Mouse (Mus musculus): ENCODE data around the gene Pikfyve. TPM values are rescaled to one million over a fixed set of nuclear protein-coding genes. Genes with fewer than 3 reads are reported as not detected.

Pikfyve gene
- total RNA-seq (2023) = 10 to 100 TPM; 60.4 to 66.7 TPM

GRCm38 (mm10) chr1:65186287-65187073 lies at the start of gene Pikfyve, which contains the start of gene Idh1:
TSS of gene Pikfyve (plus strand) at chr1:65186683.
TSS of gene Idh1 (minus strand) at chr1:65186500.

DNA sequence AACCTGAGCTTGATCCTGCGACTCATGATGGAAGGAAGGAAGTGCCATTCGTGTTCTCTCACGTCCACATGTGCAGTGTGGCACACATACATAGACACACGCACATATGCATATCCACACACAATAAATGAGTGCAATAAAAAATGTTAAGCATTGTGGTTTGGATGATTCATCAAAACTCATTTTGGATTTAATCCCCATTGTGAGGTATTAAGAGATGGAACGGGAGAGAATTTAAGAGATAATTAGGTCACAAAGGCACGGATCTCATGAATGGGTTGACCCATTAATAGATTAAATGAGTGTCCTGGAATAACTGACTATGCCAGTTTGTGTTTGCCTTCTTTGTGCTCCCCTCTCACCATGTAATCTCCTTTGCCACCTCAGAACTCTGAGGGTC lies 95.3 kb downstream of the Pikfyve start, which contains the start of gene Pth2r:
Pth2r (plus strand) TSS at position 301 of the 400 bp plus-strand sequence.

Other genes starting within 250 kb of the Pikfyve start
- 100 to 1,000 TPM in 1 of 2 experiments, 10 to 100 TPM in 1; 96.6 to 102 TPM for gene Plekhm3, start 229.9 kb upstream of the Pikfyve start, total RNA-seq (2023)
- gene Akr1cl, start 153.9 kb upstream of the Pikfyve start, total RNA-seq (2023) = not detected
- not detected for gene Cryge, start 135.5 kb upstream of the Pikfyve start, total RNA-seq (2023)
- not detected for gene Crygd, start 123.2 kb upstream of the Pikfyve start, total RNA-seq (2023)
- not detected for gene Crygc, start 113.0 kb upstream of the Pikfyve start, total RNA-seq (2023)
- gene Crygb, start 104.4 kb upstream of the Pikfyve start, total RNA-seq (2023) = not detected
- gene Cryga, start 83.3 kb upstream of the Pikfyve start, total RNA-seq (2023) = not detected
- gene Gm28845, start 67.1 kb upstream of the Pikfyve start, total RNA-seq (2023) = not detected
- gene D630023F18Rik, start 63.5 kb upstream of the Pikfyve start, total RNA-seq (2023) = not detected
- 1 to 10 TPM; 6.7 to 7.2 TPM for gene Idh1, start 183 bp upstream of the Pikfyve start, total RNA-seq (2023)
- gene Pth2r, start 95.4 kb downstream of the Pikfyve start, total RNA-seq (2023) = not detected